Mouse (Mus musculus) heart, embryonic 12.5 days (tissue): ENCODE data around the gene Emid1. TPM values are rescaled to one million over a fixed set of nuclear protein-coding genes. Genes with fewer than 3 reads are reported as not detected.

ENCODE experiments used
- ATAC-seq: fragments of 200-750 bp; cut with Nextera tagmentation; 2 replicates; pipeline ENCODE4 v1.8.0; 2017; ENCODE audit warnings: moderate TSS enrichment, moderate library complexity; ENCODE audit not compliant: insufficient number of reproducible peaks, low FRiP score
- H3K27ac ChIP-seq: fragments of 300-500 bp; sonication (generic); 2 replicates; pipeline ENCODE4 v1.5.1; 2016; ENCODE audit warnings: mild to moderate bottlenecking, moderate library complexity; ENCODE audit not compliant: poor library complexity, severe bottlenecking
- H3K27me3 ChIP-seq: fragments of 300-500 bp; sonication (generic); replicated peaks from 2 replicates; pipeline ENCODE4 v1.6.1; 2016; ENCODE audit warnings: mild to moderate bottlenecking, moderate library complexity
- H3K36me3 ChIP-seq: fragments of 300-500 bp; sonication (generic); 2 replicates; pipeline ENCODE4 v1.6.1; 2016; ENCODE audit warnings: mild to moderate bottlenecking, moderate library complexity
- H3K4me1 ChIP-seq: fragments of 300-500 bp; sonication (generic); replicated peaks from 2 replicates; pipeline ENCODE4 v1.6.1; 2016; ENCODE audit warnings: mild to moderate bottlenecking
- H3K4me2 ChIP-seq: fragments of 300-500 bp; sonication (generic); 2 replicates; pipeline ENCODE4 v1.6.1; 2016; ENCODE audit warnings: mild to moderate bottlenecking, moderate library complexity
- H3K4me3 ChIP-seq: fragments of 300-500 bp; sonication (generic); 2 replicates; pipeline ENCODE4 v1.5.1; 2016; ENCODE audit warnings: mild to moderate bottlenecking
- H3K9ac ChIP-seq: fragments of 300-500 bp; sonication (generic); 2 replicates; pipeline ENCODE4 v1.6.1; 2016; ENCODE audit warnings: mild to moderate bottlenecking, moderate library complexity
- H3K9me3 ChIP-seq: fragments of 300-500 bp; sonication (generic); replicated peaks from 2 replicates; pipeline ENCODE4 v1.6.1; 2016; ENCODE audit warnings: mild to moderate bottlenecking, moderate library complexity
- WGBS: fragments of 180-500 bp; shearing (Covaris S2); methylation state at CpG from one replicate; pipeline ENCODE4 v1.1.7; 2016; 5-methylcytosine and 5-hydroxymethylcytosine counted together
- polyA plus RNA-seq: library from polyadenylated mRNA; unstranded; fragments of >200 nt; fragmentation: Nextera tagmentation; extraction: Ambion mirVana; gene quantifications from 2 replicates; pipeline ENCODE4 v1.2.1, GENCODE M21; 2016

Gene Emid1
- polyA plus RNA-seq, 1 experiment from 2014 or later, result 10.0 TPM

- Histone ChIP-seq H3K36me3 (no peaks in the 10 kb centered on the region), H3K27me3 (no peaks in the 10 kb centered on the region), H3K4me2 (no peak overlapping the region), H3K9ac (no peak overlapping the region), H3K9me3 (peaks cover 6% of the 10 kb centered on the region; the same call in 1 of the 2 replicates), H3K4me1 (peaks cover 16% of the 10 kb centered on the region), H3K27ac (no peak overlapping the region), H3K4me3 (no peak overlapping the region)
- ATAC-seq, result no peak
- WGBS, result 71% methylated on average over 17 of the region's 17 CpGs
Observed at GRCm38 (mm10) chr11:5160722-5161485, 8.8 kb upstream of the Emid1 start.

DNA sequence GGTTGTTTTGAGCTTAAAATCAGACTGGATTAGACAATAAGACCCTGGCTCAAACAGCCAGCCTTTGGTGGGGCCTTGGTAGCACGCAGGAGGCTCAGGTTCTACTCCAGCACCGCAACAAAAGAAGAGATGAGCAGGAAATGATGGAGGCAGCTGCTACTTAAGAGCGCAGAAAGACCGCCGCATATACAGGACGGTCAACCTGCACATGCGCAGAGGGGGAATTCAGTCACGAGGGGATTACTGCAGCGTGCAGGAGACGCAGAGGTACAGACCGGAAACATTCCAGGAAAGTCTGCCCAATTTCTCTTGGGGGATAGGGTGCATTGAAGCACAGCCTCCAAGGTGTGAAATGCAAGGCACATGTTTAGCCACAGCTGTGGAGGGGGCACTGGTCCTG is 6.0 kb upstream of the Emid1 start:
- Histone ChIP-seq H3K9ac (no peak overlapping the region), H3K4me2 (no peak overlapping the region), H3K27ac (no peak overlapping the region), H3K4me3 (no peak overlapping the region), H3K27me3 (peaks cover 4% of the 10 kb centered on the region; the same call in 1 of the 2 replicates), H3K36me3 (no peaks in the 10 kb centered on the region), H3K4me1 (peaks cover 6% of the 10 kb centered on the region), H3K9me3 (peaks cover 6% of the 10 kb centered on the region; the same call in 1 of the 2 replicates)
- 90% methylated on average over 11 of the region's 11 CpGs for WGBS
- no peak for ATAC-seq

DNA sequence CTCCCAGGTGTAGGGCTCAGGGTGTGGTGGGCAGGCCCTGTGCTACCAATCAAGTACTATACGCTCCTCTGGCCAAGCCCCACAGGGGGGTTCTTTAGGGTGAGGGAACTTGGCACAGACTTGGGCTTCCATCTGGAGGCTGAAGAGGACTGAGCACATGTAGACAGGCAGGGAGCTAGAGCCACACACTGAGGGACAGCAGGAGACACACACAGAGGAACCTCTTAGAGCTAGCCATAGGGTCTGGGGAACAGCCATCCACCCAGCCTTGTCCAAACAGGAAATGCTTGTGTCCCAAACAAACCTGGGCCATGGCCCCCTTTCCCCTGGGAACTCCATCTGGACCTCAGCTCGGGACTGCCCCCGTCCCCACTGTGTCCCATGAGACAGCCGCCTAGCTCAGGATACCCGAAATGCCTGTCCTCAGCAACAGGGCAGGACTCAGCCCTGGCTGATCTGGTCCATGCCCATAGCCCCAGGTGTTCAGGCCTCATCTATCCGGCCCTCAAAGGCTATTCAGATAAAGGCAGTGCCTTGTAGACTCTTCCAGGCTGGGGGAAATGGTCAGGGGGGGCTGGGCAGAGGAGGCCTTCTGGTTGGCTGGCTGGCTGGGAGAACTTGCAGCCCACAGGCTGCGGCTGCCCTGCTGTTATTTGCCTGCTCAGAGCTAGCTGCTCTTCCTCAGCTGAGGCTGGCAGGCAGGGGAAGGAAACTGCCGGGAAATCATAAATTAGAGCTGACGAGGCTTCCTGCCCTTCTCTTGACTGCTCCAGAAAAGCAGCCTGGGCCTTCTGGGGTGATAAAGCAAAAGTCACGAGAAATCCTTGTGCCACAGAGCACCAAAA is 3.1 kb upstream of the Emid1 start:
- Histone ChIP-seq H3K4me3 (no peak overlapping the region), H3K4me2 (no peak overlapping the region), H3K27ac (no peak overlapping the region), H3K36me3 (no peaks in the 10 kb centered on the region), H3K9me3 (no peaks in the 10 kb centered on the region), H3K9ac (peak overlapping the region; percentile 47; the same call in 1 of the 2 replicates), H3K4me1 (peaks cover 16% of the 10 kb centered on the region), H3K27me3 (peaks cover 20% of the 10 kb centered on the region)
- ATAC-seq, result no peak
- 45% methylated on average over 10 of the region's 10 CpGs for WGBS

- peak overlapping the region; percentile 95 for H3K4me2 ChIP-seq
- ATAC-seq, result no peak
- no peak overlapping the region for H3K27ac ChIP-seq
- peak overlapping the region; percentile 56; the same call in 1 of the 2 replicates for H3K4me3 ChIP-seq
- 55% methylated on average over 4 of the region's 4 CpGs for WGBS
- H3K9ac ChIP-seq, result no peak overlapping the region
- H3K9me3 ChIP-seq, result no peaks in the 10 kb centered on the region
- peaks cover 25% of the 10 kb centered on the region for H3K27me3 ChIP-seq
- peaks cover 33% of the 10 kb centered on the region for H3K4me1 ChIP-seq
- H3K36me3 ChIP-seq, result no peaks in the 10 kb centered on the region
Observed at GRCm38 (mm10) chr11:5151247-5151630, 818 bp downstream of the Emid1 start.

- Histone ChIP-seq H3K27me3 (peaks cover 25% of the 10 kb centered on the region), H3K36me3 (no peaks in the 10 kb centered on the region), H3K9me3 (no peaks in the 10 kb centered on the region), H3K4me1 (peaks cover 32% of the 10 kb centered on the region), H3K9ac (no peak overlapping the region), H3K4me2 (no peak overlapping the region), H3K27ac (no peak overlapping the region), H3K4me3 (no peak overlapping the region)
- WGBS, result 69% methylated on average over 9 of the region's 9 CpGs
- ATAC-seq, result no peak
Observed at GRCm38 (mm10) chr11:5150416-5151246, 1.4 kb downstream of the Emid1 start.

DNA sequence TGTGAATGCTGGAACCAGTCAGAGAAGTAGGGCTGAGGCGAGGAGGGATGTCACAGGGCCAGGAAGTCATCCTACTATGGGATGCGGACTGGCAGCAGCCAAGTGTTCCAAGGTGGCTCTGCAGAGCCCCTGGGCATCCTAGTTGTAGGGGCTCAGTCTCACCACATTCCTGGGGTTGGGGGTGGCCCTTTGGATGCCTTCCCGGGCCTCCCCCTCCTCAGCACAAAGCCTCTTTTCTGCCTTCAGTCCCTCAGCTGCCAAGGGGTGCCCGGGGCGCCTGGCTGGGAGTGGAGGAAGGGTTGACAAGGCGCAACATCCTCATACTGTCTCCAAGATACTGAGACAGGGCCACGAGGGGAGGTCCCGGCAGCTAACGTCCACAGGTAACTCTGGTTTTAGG is 2.1 kb downstream of the Emid1 start:
- Histone ChIP-seq H3K27ac (no peak overlapping the region), H3K4me1 (peaks cover 26% of the 10 kb centered on the region), H3K9me3 (no peaks in the 10 kb centered on the region), H3K4me3 (no peak overlapping the region), H3K4me2 (no peak overlapping the region), H3K27me3 (peaks cover 25% of the 10 kb centered on the region), H3K36me3 (no peaks in the 10 kb centered on the region), H3K9ac (no peak overlapping the region)
- WGBS, result 82% methylated on average over 9 of the region's 9 CpGs
- no peak for ATAC-seq

GRCm38 (mm10) chr11:5149249-5149648 is 2.8 kb downstream of the Emid1 start:
- Histone ChIP-seq H3K9me3 (no peaks in the 10 kb centered on the region), H3K9ac (no peak overlapping the region), H3K27ac (no peak overlapping the region), H3K4me1 (peaks cover 26% of the 10 kb centered on the region), H3K27me3 (peaks cover 22% of the 10 kb centered on the region), H3K36me3 (no peaks in the 10 kb centered on the region), H3K4me2 (no peak overlapping the region), H3K4me3 (no peak overlapping the region)
- 12% methylated on average over 7 of the region's 7 CpGs for WGBS
- no peak for ATAC-seq

GRCm38 (mm10) chr11:5145600-5145999 is 6.5 kb downstream of the Emid1 start:
- peaks cover 26% of the 10 kb centered on the region for H3K4me1 ChIP-seq
- H3K27me3 ChIP-seq, result peaks cover 9% of the 10 kb centered on the region
- H3K4me3 ChIP-seq, result no peak overlapping the region
- 62% methylated on average over 3 of the region's 3 CpGs for WGBS
- no peak overlapping the region for H3K4me2 ChIP-seq
- ATAC-seq, result no peak
- H3K36me3 ChIP-seq, result no peaks in the 10 kb centered on the region
- H3K9me3 ChIP-seq, result no peaks in the 10 kb centered on the region
- H3K27ac ChIP-seq, result no peak overlapping the region
- H3K9ac ChIP-seq, result no peak overlapping the region

DNA sequence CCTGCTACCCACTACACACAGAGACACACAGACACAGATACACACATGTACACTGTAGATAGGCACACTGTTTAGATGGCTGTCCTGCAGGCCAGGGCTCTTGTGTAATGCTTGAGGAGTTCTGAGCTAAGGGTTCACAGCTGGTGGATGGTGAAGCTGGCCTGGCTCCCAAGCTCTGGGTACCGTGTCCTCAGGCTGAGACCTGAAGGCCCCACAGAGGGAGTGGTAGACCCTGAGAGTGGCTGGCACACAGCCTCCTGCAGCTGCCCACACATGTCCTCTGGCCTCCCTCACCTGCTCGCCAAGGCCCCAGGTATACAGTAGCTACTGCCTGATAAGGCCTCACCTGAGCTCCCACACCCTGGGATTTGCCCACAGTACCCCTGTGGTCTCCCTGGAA is 10.1 kb downstream of the Emid1 start:
- Histone ChIP-seq H3K4me3 (no peak overlapping the region), H3K9ac (no peak overlapping the region), H3K4me1 (peaks cover 19% of the 10 kb centered on the region), H3K36me3 (no peaks in the 10 kb centered on the region), H3K4me2 (no peak overlapping the region), H3K27me3 (no peaks in the 10 kb centered on the region), H3K9me3 (no peaks in the 10 kb centered on the region), H3K27ac (no peak overlapping the region)
- WGBS, result 89% methylated on average over 2 of the region's 2 CpGs
- no peak for ATAC-seq

GRCm38 (mm10) chr11:5141252-5141651 is 10.8 kb downstream of the Emid1 start:
- WGBS, result 54% methylated on average over 5 of the region's 5 CpGs
- Histone ChIP-seq H3K4me1 (peaks cover 21% of the 10 kb centered on the region), H3K9me3 (no peaks in the 10 kb centered on the region), H3K36me3 (no peaks in the 10 kb centered on the region), H3K4me3 (no peak overlapping the region), H3K9ac (peak overlapping the region; percentile 26; the same call in 1 of the 2 replicates), H3K27me3 (no peaks in the 10 kb centered on the region), H3K4me2 (0 out of 2 replicates have a peak overlapping the region, but pooled peaks have one; percentile 3), H3K27ac (peak overlapping the region; percentile 67; the same call in 1 of the 2 replicates)
- no peak for ATAC-seq
